In the genomic region with DNA sequence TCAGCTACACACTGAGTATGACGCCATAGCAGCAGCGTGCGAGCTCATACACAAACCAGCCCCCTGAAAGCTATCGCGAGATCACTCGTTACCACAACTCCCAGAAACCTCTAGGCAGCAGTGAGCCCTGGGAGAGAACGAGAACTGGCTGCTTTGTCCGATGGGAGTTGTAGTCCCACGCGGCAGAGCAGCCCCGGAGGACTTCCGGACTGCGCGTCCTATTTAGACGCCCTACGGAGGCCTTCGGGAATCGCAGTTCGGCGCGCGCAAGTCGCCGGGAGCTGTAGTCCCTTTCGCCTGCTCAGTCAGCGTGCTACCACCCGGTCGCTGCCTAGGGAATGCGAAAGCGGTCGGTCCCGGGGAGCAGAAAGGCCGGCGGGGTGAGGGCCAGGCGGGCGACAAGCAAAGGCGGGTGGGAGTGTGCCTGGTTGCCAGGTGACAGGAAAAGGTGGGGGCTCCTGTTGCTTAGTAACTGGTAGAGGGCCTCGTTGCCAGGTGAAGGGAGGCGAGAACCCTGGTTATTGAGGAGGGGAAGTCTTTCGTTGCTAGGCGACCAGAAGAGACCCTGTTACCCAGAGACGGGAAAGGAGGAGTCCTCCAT, we compare ENCODE assay signal across 8 mouse cellular contexts. TPM values are rescaled to one million over a fixed set of nuclear protein-coding genes. Genes with fewer than 3 reads are reported as not detected.
A peak's percentile ranks its signal among the peaks of the same experiment; 100 is the strongest.
DNase-seq lines count a peak whose midpoint lies in the region; ATAC-seq lines count a peak whose summit lies in the region.

Gene Josd2 (plus strand): TSS at position 170 of the 601 bp plus-strand sequence.

- peaks cover 19% of the 10 kb centered on the region for H3K27me3 ChIP-seq in intestine, embryonic 14.5 days (replicated peaks; ENCODE audit: control insufficient read depth, insufficient read depth, low read length)

- H3K36me3 ChIP-seq in intestine, embryonic 14.5 days (ENCODE audit: control insufficient read depth, insufficient read depth, low read length): no peaks in the 10 kb centered on the region

- H3K9me3 ChIP-seq in intestine, embryonic 14.5 days (ENCODE audit: control insufficient read depth, low read length): no peaks in the 10 kb centered on the region

- intact Hi-C loops in left cerebral cortex, postnatal 14 days (cut with DNase I): no loop called here

- peak within 1 kb of the TSS; percentile 73 for H3K4me2 ChIP-seq in intestine, embryonic 14.5 days (ENCODE audit: low read length)

- peak within 1 kb of the TSS; percentile 65 for H3K9ac ChIP-seq in intestine, embryonic 14.5 days (ENCODE audit: low read length)

- H3K4me3 ChIP-seq in intestine, embryonic 14.5 days (ENCODE audit: low read depth, low read length): peak within 1 kb of the TSS; percentile 70

- DNase-seq in adrenal gland, adult 18-20 months (ENCODE audit: low spot score in 2 of 2): peak; percentile 81 to 82
- peak; percentile 98 for DNase-seq in embryo, embryonic 11 days
- peak; percentile 97 for DNase-seq in gastrocnemius, postnatal 25 days
- peak; percentile 92 for DNase-seq in intestine, embryonic 14.5 days (ENCODE audit: low spot score)
- peak; percentile 96 to 98 for DNase-seq in left cerebral cortex, postnatal 14 days (ENCODE audit: low spot score in 2 of 2)
- peak; percentile 98 for DNase-seq in mesoderm, embryonic 11.5 days (ENCODE audit: low read depth, low spot score)
- DNase-seq in right cerebral cortex, postnatal 36 days (ENCODE audit: low spot score in 2 of 2): peak; percentile 95 to 98
- DNase-seq in yolk sac, embryonic 10.5 days (ENCODE audit: low spot score): peak; percentile 97

- H3K27ac ChIP-seq in intestine, embryonic 14.5 days (ENCODE audit: low read depth): peak within 1 kb of the TSS; percentile 63; the same call in 1 of the 2 replicates

- whole genome bisulfite sequencing in intestine, embryonic 14.5 days: under 1% methylated on average over 42 of the region's 42 CpGs

- peak; percentile 93 for ATAC-seq in intestine, embryonic 14.5 days (replicated peaks; ENCODE audit: low FRiP score, low TSS enrichment, low read depth)

- peaks cover 8% of the 10 kb centered on the region for H3K4me1 ChIP-seq in intestine, embryonic 14.5 days (replicated peaks; ENCODE audit: control insufficient read depth, insufficient read depth, low read length)

RNA-seq across cellular contexts. Expression of gene Josd2, which starts in this region (rescaled TPM):
- 10 to 100 TPM; 40.0 to 42.6 TPM for total RNA-seq in adrenal gland, adult 18-20 months (2021)
- total RNA-seq in gastrocnemius, postnatal 25 days (2021): 10 to 100 TPM; 62.8 to 69.1 TPM
- polyA plus RNA-seq in intestine, embryonic 14.5 days (2014; fragmentation: Nextera tagmentation; extraction: Ambion mirVana): 72.1 and 77.0 TPM in 2 replicates
- total RNA-seq in left cerebral cortex, postnatal 14 days (2021): 10 to 100 TPM; 60.6 to 63.2 TPM

Comparison
In these comparisons a context has a peak if more than half of its experiments do, and no peak if none do; other contexts are left out.
1. Peak in every context shown above with its lines: DNase-seq, ATAC-seq, H3K4me3 ChIP-seq and H3K27ac ChIP-seq.